Mouse (Mus musculus) adrenal gland, adult 8-10 months (tissue): ENCODE data around the gene Nol3. TPM values are rescaled to one million over a fixed set of nuclear protein-coding genes. Genes with fewer than 3 reads are reported as not detected.

Source experiments
- DNase-seq: peaks from one replicate; pipeline ENCODE4 v3.0.0; 2022
- total RNA-seq, 4 experiments: library from RNA; stranded (reverse); gene quantifications; 2 replicates each; pipeline ENCODE4 v1.2.4; 2022

Nol3 gene
- total RNA-seq, 4 experiments from 2014 or later = 5.5 to 11.7 (median 6.5) TPM

DNA sequence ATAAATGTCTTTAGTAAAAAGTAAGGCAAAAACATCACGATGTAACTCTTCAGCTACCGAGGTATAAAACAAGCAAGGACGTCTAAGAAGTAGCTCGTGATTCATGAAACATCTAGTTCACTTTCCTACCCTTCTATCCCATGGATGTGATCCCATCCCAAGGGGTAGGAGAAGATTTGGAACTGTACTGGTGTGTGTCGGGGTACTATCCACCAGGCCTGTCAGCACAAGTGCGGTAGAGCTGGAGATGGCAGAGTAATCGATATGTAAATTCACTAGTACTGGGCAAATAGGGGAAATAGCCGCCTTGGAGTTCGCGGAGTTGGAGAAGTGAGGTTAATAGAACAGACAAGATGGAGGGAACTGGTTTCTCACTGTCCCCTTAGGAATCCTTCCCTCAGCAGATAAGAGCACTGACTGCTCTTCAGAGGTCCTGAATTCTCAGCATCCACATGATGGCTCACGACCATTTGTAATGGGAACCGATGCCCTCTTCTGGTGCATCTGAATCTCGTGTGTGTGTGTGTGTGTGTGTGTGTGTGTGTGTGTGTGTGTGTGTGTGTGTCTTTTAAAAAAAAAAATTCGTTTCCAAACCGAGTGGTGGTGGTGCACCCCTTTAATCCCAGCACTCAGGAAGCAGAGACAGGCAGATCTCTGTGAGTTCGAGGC, 12.6 kb upstream of the Nol3 start:
- DNase-seq = no peak

DNA sequence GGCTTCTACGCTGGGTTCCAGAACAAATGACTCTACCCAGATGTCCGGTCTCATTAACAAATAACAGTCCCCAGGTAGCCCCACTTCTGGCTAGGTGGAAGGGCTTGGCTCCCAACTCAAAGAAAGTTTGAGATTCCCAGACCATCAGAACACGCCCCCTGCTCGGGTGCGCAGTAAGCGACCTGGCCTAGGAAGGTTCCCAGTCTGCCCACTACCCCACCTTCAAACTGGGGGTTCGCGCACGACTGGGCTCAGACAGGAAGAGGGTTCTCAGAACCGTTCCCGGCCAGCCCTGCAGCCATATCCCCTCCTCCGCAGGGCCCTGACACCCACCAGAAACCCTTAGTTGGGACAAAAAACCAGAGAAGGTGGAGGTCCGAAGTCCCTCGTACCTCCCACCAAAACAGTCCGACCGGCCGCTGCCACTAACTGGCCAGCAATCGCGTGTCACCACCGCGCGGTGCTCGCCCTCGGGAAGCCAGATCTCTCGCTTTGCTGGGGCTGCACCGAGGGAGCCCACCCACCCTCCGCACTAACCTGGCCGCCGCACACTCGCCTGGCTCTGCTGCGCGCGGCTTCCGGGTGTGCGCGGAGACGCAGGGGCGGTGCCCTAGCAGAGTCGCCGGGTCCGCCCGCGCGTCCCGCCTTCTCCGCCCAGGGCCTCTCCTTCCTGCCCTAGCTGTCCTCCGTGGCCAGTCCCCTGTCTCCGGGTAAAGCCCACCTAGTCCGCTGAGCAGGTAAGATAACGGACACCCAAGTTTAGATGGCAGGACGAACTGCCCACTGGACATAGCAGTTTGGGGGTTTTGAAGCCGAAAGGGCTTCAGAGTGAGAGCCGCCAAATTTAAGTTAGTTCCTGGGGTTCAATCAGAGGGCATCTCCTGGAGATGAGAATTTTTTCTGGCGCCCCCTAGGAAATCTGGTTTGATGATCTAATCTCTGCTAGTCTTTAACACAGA, 11.6 kb upstream of the Nol3 start, which contains the start of the genes Tradd and Fbxl8:
Tradd (minus strand) TSS at position 586 of the 959 bp plus-strand sequence.
Fbxl8 (plus strand) TSS at position 625 of the 959 bp plus-strand sequence.
- peak; percentile 63 for DNase-seq

DNA sequence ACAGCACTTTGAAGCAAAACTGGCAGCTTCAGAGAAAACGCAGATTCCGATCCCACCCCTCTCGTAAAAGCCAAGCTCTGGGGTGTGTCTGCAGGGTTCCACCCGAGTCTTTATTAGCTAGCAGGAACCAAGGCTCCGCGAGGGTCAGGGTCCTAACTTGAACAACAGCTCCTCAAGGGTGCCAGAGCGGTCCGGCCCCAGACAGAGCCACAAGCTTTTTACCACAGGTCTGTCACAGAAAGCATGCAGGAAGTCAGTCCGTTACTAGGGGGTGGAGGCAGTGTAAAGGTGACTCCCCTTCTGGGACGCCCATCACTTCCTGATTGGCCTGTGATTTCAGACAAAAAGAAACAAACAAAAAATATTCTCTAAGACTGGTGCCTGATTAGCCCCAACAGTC, 10.8 kb upstream of the Nol3 start:
- DNase-seq = no peak

DNA sequence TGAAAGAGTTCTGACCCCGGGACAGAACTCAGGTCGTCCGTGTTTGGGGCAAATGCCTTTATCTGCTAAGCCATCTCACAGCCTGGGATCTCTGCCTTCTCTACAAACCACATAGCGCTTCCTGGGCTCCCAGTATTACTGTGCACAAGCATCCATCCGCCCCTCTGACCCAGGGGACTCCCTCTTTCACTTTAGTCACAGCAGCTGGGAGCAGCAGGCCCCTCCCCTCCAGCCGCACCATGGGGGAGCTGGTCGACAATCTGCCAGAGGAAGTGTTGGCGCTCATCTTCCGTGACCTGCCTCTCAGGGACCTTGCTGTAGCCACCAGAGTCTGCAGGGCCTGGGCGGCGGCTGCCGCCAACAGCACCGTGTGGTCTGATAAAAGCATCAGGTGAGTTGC, 9.2 kb upstream of the Nol3 start:
- DNase-seq = no peak

GRCm38 (mm10) chr8:105268342-105269074, 7.4 kb upstream of the Nol3 start:
- DNase-seq = no peak

DNA sequence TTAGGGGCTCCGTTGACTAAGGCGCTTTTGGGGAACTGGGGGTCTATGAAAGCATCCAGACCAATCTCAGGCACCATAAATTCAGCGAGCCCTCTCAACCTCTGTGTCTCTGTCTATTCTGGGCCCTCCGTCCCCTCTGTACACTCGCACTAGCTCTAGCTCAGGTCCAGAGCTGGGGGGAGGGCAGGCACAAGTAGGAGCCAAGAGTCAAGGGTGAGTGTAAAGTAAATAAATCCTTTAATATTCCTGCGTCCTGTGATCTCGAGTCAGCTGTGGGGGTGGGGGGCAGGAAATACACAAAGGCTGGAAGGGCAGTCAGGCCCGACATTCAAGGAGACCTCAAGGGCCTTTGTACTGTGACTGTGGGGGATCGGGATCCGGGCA, 6.9 kb upstream of the Nol3 start:
- DNase-seq = no peak

DNA sequence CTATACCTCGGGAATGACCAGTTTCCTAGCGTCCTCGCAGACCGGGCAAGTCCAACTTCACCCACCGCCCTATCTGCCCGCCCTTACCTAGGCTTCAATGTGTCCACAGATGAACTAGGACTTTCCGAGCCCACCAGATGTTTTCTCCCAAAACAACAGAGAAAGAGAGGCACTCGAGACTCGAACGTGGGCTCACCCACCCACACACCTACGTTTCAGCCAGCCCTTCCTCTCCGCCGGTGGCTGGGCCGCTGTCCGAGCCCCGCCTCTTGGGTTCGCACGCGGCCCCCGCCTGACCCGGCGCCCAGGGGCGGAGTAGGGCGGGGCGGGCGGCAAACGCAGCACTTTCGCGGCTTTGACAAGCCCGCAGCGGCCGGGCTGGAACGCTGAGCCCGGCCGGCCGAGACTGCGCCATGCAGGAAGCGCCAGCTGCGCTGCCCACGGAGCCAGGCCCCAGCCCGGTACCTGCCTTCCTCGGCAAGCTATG, 6.4 kb upstream of the Nol3 start, which contains the start of gene Hsf4:
Hsf4 (plus strand) TSS at position 341 of the 487 bp plus-strand sequence.
- DNase-seq = no peak

- DNase-seq = no peak
Measured at GRCm38 (mm10) chr8:105270101-105270915, 5.6 kb upstream of the Nol3 start.

- DNase-seq = no peak
Measured at GRCm38 (mm10) chr8:105270916-105271186, 5.1 kb upstream of the Nol3 start.

- DNase-seq = no peak
Measured at GRCm38 (mm10) chr8:105275387-105275786, 553 bp upstream of the Nol3 start.

DNA sequence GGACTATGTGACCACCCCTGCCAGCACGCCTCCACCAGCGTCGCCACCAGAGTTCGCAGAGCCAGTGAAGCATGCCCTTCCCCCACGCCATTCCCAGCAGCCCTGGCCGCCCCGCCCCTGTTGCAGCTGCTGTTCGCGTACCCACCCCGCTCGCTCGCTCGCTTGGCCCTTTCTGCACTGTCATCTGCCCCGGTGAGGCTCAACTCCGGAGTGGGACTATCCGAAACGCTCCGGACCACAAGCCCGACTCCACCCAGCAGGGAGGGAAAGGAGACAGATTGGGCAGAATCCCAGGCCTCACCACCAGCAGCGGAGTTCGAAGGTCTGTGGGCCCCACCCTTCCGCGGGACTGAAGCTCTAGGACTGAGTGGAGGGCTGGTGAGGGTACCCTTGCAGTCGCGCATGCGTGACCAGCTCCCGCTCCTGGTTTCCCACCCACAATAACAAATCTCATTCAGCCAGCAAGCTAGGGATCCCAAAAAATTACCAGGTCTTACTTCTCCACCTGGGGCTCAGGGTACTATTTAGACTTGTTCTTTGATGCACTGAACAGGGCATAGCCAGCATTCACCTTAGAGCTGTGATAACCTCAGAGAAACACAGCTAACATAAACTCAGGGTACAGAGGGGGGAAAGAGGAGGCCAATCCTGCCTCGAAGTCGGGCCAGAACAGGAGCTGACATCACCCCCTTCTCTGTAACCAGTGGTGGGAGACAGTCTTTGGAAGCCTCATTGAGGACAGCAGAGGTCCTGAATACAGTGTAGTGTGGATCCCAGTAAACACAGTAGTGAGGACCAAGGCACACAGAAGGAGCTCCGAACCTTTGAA, 566 bp downstream of the Nol3 start:
- no peak for DNase-seq

DNA sequence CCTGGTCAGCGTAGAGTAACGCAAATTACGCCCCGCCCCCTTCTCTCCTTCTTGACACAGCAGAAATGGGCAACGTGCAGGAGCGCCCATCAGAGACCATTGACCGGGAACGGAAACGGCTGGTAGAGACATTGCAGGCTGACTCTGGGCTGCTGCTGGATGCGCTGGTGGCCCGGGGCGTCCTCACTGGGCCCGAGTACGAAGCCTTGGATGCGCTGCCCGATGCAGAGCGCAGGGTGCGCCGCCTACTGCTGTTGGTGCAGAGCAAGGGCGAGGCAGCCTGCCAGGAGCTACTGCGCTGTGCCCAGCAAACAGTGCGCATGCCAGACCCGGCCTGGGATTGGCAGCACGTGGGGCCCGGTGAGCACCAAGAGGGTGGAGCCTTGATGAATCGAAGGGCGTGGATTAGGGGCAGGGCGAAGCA, 3.0 kb downstream of the Nol3 start:
- DNase-seq = peak; percentile 86

DNA sequence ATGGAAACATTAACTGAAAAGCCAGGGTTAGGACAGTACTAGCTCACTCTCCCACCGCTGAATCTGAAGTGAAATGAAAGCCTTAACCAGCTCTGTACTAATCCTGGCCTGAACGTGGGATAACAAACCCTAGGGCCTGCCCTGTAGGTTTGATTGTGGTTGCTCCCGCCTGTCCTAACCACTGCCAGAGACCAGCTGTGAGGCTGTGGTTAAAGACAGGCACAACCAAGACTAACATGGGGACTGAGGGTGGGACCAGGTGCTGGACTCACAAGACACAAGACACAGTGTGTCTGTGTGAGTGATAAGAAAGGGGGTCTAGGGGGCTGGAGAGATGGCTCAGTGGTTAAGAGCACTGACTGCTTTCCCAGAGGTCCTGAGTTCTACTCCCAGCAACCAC, 4.6 kb downstream of the Nol3 start:
- no peak for DNase-seq

DNA sequence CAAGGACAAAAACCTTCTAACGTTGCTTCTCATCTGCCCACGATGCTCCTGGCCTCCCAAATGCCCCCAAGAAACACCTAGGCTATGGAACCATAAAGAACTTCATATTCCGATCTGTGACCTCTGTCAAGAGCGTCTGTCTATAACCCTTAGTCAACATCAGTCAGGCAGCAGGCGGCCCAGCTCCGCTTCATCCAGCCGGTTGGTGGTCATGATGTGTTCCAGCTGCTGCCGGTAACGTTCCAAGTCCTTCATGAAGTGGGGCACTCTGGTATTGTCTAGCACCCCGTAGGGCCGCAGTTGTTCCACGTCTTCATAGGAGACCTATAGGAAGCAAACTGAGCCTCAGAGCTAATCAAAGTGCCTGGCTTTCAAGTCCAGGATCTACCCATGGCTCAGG, 5.9 kb downstream of the Nol3 start:
- DNase-seq = no peak

DNA sequence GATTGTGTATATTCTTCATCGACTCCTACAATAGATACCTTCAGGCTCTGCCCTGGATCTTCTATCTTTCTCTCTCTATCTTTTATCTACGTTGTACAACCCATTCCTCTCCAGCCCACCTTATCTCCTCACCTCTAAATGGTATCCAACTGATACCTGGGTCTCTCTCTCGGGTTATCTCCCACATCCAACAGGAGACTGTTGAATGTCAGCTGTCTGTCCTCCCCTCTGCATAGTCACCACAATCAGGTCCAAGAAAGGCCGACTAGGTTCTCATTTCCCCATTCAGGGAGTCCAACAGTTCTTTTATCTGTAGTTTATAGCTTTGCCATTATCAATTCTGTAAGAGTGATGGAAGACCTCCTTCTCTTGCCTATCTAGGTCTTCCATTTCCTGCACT, 6.3 kb downstream of the Nol3 start:
- DNase-seq = no peak

GRCm38 (mm10) chr8:105283074-105283473, 7.1 kb downstream of the Nol3 start:
- no peak for DNase-seq

DNA sequence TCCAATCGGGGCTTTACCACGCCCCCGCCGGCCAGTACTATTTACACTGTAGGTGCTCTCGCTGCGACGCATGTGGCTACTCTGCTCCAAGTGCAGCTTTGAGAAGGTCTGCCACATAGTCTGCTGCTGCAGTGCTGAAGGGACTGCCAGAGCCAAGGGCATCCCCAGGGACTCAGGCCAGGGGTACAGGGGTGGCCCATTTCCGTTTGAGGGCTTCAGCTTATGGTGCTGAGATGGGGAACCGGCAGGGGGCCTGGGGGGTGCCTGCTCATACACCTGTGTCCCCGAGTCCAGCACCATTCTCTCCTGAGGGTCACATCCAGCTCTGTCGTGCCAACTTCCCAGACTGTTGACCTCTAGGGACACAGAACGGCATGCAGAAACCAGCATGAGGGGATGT, 9.6 kb downstream of the Nol3 start:
- DNase-seq = no peak

DNA sequence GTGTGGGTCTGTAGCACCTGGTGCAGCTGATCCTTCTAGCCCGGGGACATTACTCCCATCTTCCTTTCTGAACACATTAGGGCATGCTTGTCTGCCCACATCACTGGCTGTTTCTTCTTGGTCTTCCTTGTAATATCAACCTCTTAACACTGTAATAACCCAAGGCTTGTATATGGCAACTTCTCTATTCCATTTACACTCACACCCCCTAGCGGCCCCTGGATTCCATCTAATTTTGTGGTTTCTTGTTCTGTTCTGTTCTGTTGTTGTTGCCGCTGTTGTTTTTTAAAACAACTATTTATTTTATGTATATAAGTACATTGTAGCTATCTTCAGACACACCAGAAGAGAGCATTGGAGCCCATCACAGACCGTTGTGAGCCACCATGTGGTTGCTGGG, 11.0 kb downstream of the Nol3 start:
- DNase-seq = no peak

- no peak for DNase-seq
Measured at GRCm38 (mm10) chr8:105288231-105288630, 12.3 kb downstream of the Nol3 start.

GRCm38 (mm10) chr8:105288958-105289732, 13.2 kb downstream of the Nol3 start:
- DNase-seq = peak; percentile 94
